Mouse (Mus musculus) CH12.LX (cell line): Measurements from ENCODE around the gene 3110040N11Rik. TPM values are rescaled to one million over a fixed set of nuclear protein-coding genes. Genes with fewer than 3 reads are reported as not detected.

ENCODE experiments used
- DNase-seq: peaks from one replicate; pipeline ENCODE4 v3.0.0-alpha.2; 2013; ENCODE audit errors: extremely low read depth
- H3K27ac ChIP-seq: 2 replicates; pipeline ENCODE4 v1.5.1; 2012; ENCODE audit warnings: low read depth, mild to moderate bottlenecking, control low read depth, moderate library complexity; ENCODE audit not compliant: insufficient read depth
- H3K27me3 ChIP-seq: replicated peaks from 2 replicates; pipeline ENCODE3; 2012; ENCODE audit warnings: inconsistent platforms
- H3K36me3 ChIP-seq, 2 experiments: replicated peaks in 1 of 2; 2 replicates each; pipeline versions ENCODE3 to v1.6.1; 2012; ENCODE audit warnings: inconsistent platforms in 1 of 2, low read length in 1 of 2, mild to moderate bottlenecking in 1 of 2, mixed read lengths in 1 of 2, moderate library complexity in 1 of 2; ENCODE audit not compliant: control insufficient read depth in 1 of 2, insufficient read depth in 1 of 2
- H3K4me1 ChIP-seq, 2 experiments: 2 replicates each; pipeline ENCODE4 v1.6.1; 2012; ENCODE audit warnings: inconsistent platforms in 1 of 2, moderate library complexity in 1 of 2; ENCODE audit not compliant: insufficient read depth in 2 of 2, control insufficient read depth in 1 of 2
- H3K4me2 ChIP-seq: 2 replicates; pipeline ENCODE4 v1.6.1; 2012; ENCODE audit warnings: low read depth, mild to moderate bottlenecking, control low read depth; ENCODE audit not compliant: poor library complexity, insufficient read depth, severe bottlenecking
- H3K4me3 ChIP-seq, 3 experiments: fragments of 150-350 bp in 1 of 3; sonication (generic) in 1 of 3; replicated peaks in 1 of 3; 2 replicates each; pipeline versions ENCODE3 to v1.5.1; 2011 to 2012; ENCODE audit warnings: low read depth in 2 of 3, low read length in 2 of 3, mild to moderate bottlenecking in 2 of 3, moderate library complexity in 2 of 3, control low read depth in 1 of 3, improper control_type of control experiment in 1 of 3, inconsistent platforms in 1 of 3, mixed read lengths in 1 of 3; ENCODE audit not compliant: poor library complexity in 1 of 3
- H3K79me2 ChIP-seq: replicated peaks from 2 replicates; pipeline ENCODE4 v1.6.1; 2012; ENCODE audit warnings: mild to moderate bottlenecking, moderate library complexity; ENCODE audit not compliant: control insufficient read depth, poor library complexity, insufficient read depth, severe bottlenecking; ENCODE audit errors: extremely low read depth
- H3K9ac ChIP-seq: 2 replicates; pipeline ENCODE4 v1.6.1; 2012; ENCODE audit warnings: low read depth, mild to moderate bottlenecking, control low read depth, moderate library complexity; ENCODE audit not compliant: insufficient read depth
- H3K9me3 ChIP-seq: replicated peaks from 2 replicates; pipeline ENCODE3; 2012; ENCODE audit warnings: low read length, inconsistent platforms, mixed read lengths
- BHLHE40 ChIP-seq: IDR thresholded peaks from 2 replicates; pipeline ENCODE4 v1.6.1; 2011; ENCODE audit warnings: mild to moderate bottlenecking, low read depth, low read length, improper control_type of control experiment
- CHD1 ChIP-seq: IDR thresholded peaks from 2 replicates; pipeline ENCODE4 v1.6.1; 2012; ENCODE audit warnings: low read depth, low read length, improper control_type of control experiment, inconsistent platforms
- CTCF ChIP-seq, 2 experiments: IDR thresholded peaks in 1 of 2; conservative IDR thresholded peaks in 1 of 2; 2 replicates each; pipeline ENCODE4 v1.5.1; 2011 to 2012; ENCODE audit warnings: low read depth in 2 of 2, low read length in 2 of 2, improper control_type of control experiment in 1 of 2, inconsistent platforms in 1 of 2, mild to moderate bottlenecking in 1 of 2, moderate library complexity in 1 of 2
- EP300 ChIP-seq: IDR thresholded peaks from 2 replicates; pipeline ENCODE4 v1.6.1; 2011; ENCODE audit warnings: low read length, improper control_type of control experiment
- ETS1 ChIP-seq: conservative IDR thresholded peaks from 2 replicates; pipeline ENCODE4 v1.6.1; 2012; ENCODE audit warnings: low read depth, mild to moderate bottlenecking, inconsistent platforms, low read length, improper control_type of control experiment, moderate library complexity
- GABPA ChIP-seq: IDR thresholded peaks from 2 replicates; pipeline ENCODE4 v1.6.1; 2012; ENCODE audit warnings: low read depth, low read length, improper control_type of control experiment, inconsistent platforms; ENCODE audit not compliant: insufficient replicate concordance
- HCFC1 ChIP-seq: IDR thresholded peaks from 2 replicates; pipeline ENCODE4 v1.6.1; 2012; ENCODE audit warnings: low read depth, mild to moderate bottlenecking, inconsistent platforms, low read length, improper control_type of control experiment
- JUN ChIP-seq: IDR thresholded peaks from 2 replicates; pipeline ENCODE4 v1.6.1; 2011; ENCODE audit warnings: low read depth, mild to moderate bottlenecking, low read length, improper control_type of control experiment, moderate library complexity; ENCODE audit not compliant: insufficient read depth
- JUND ChIP-seq: conservative IDR thresholded peaks from 2 replicates; pipeline ENCODE4 v1.6.1; 2011; ENCODE audit warnings: low read depth, low read length, improper control_type of control experiment
- KAT2A ChIP-seq: IDR thresholded peaks from 2 replicates; pipeline ENCODE4 v1.6.1; 2012; ENCODE audit warnings: low read length, improper control_type of control experiment, inconsistent platforms; ENCODE audit not compliant: insufficient replicate concordance
- MAX ChIP-seq: IDR thresholded peaks from 2 replicates; pipeline ENCODE4 v1.6.1; 2011; ENCODE audit warnings: low read length, improper control_type of control experiment
- MAZ ChIP-seq: IDR thresholded peaks from 2 replicates; pipeline ENCODE4 v1.6.1; 2012; ENCODE audit warnings: low read depth, mild to moderate bottlenecking, inconsistent platforms, low read length, improper control_type of control experiment, moderate library complexity
- MEF2A ChIP-seq: IDR thresholded peaks from 2 replicates; pipeline ENCODE4 v1.6.1; 2014; ENCODE audit warnings: low read depth, mild to moderate bottlenecking, inconsistent platforms, low read length, improper control_type of control experiment, borderline replicate concordance
- MXI1 ChIP-seq: IDR thresholded peaks from 2 replicates; pipeline ENCODE4 v1.6.1; 2011; ENCODE audit warnings: mild to moderate bottlenecking, low read depth, low read length, improper control_type of control experiment
- MYC ChIP-seq: IDR thresholded peaks from 2 replicates; pipeline ENCODE4 v1.6.1; 2011; ENCODE audit warnings: low read depth, mild to moderate bottlenecking, improper control_type of control experiment, low read length
- PAX5 ChIP-seq: IDR thresholded peaks from 2 replicates; pipeline ENCODE4 v1.6.1; 2012; ENCODE audit warnings: low read length, inconsistent platforms, mixed read lengths
- RAD21 ChIP-seq: IDR thresholded peaks from 2 replicates; pipeline ENCODE4 v1.6.1; 2011; ENCODE audit warnings: low read depth, mild to moderate bottlenecking, low read length, improper control_type of control experiment, moderate library complexity
- SMC3 ChIP-seq: IDR thresholded peaks from 2 replicates; pipeline ENCODE4 v1.6.1; 2011; ENCODE audit warnings: low read depth, low read length, improper control_type of control experiment
- TBP ChIP-seq: conservative IDR thresholded peaks from 2 replicates; pipeline ENCODE4 v1.6.1; 2011; ENCODE audit warnings: low read depth, low read length, improper control_type of control experiment
- UBTF ChIP-seq: IDR thresholded peaks from 2 replicates; pipeline ENCODE4 v1.6.1; 2012; ENCODE audit warnings: low read depth, mild to moderate bottlenecking, inconsistent platforms, low read length, improper control_type of control experiment, moderate library complexity
- USF1 ChIP-seq: IDR thresholded peaks from 2 replicates; pipeline ENCODE4 v1.6.1; 2014; ENCODE audit warnings: low read depth, mild to moderate bottlenecking, inconsistent platforms, low read length, improper control_type of control experiment
- USF2 ChIP-seq: conservative IDR thresholded peaks from 2 replicates; pipeline ENCODE4 v1.6.1; 2011; ENCODE audit warnings: low read depth, low read length, improper control_type of control experiment
- ZMIZ1 ChIP-seq: IDR thresholded peaks from 2 replicates; pipeline ENCODE4 v1.6.1; 2012; ENCODE audit warnings: low read depth, mild to moderate bottlenecking, inconsistent platforms, low read length, improper control_type of control experiment
- ZNF384 ChIP-seq: IDR thresholded peaks from 2 replicates; pipeline ENCODE4 v1.6.1; 2012; ENCODE audit warnings: low read depth, low read length, improper control_type of control experiment, inconsistent platforms
- dilution Hi-C: fragments of 300-500 bp; cut with MboI; formaldehyde crosslinking; loops from 2 replicates; pipeline ENCODE4 v1.14.3; 2020; ENCODE audit warnings: low sequenced_read_pairs; ENCODE audit not compliant: extremely low pct_unique_long_range_greater_than_20kb, extremely low pct_ligation_motif_present
- in situ Hi-C: fragments of 300-500 bp; cut with MboI; formaldehyde crosslinking; loops from 3 replicates; pipeline ENCODE4 v1.14.3; 2019; ENCODE audit warnings: low sequenced_read_pairs, low pct_ligation_motif_present, low pct_unique_long_range_greater_than_20kb, mixed read lengths
- polyA plus RNA-seq: library from polyadenylated mRNA; unstranded; fragments of >175 nt; gene quantifications from 2 replicates; pipeline ENCODE4 v1.2.1, GENCODE M21; 2012; ENCODE audit warnings: low read depth; ENCODE audit not compliant: insufficient read length
- total RNA-seq, 2 experiments: library from RNA; depleted of rRNA; stranded (reverse); fragments of 300-350 nt in 1 of 2; fragments of >200 nt in 1 of 2; gene quantifications; 2 replicates each; pipeline ENCODE4 v1.2.3; 2012 to 2014

Gene 3110040N11Rik
- total and polyA plus RNA-seq, 3 experiments = 53.2 to 91.7 (median 58.6) TPM

DNA sequence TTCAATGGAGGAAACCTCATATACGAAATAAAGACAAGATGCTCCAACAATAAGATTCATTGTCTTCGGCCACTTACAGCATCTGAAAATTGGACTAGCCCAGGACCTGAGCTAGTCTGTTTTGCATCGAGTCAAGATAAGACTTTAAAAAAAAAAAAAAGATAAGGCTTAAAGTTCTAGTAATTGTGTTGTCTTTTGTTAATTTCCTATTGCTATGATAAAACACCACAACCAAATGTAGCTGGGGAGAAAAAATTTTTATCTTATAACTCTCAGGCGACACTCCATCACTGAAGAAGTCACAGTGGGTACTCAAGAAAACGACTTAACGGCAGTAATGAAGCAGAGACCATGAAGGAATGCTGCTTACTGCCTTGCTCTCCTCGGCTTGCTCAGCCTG, 49.3 kb downstream of the 3110040N11Rik start:
- no peaks in the 10 kb centered on the region for H3K36me3 ChIP-seq
- no peaks in the 10 kb centered on the region for H3K79me2 ChIP-seq
- H3K9ac ChIP-seq = no peak overlapping the region
- no peaks in the 10 kb centered on the region for H3K4me1 ChIP-seq
- H3K4me3 ChIP-seq = no peak overlapping the region
- in situ Hi-C loops (no loop called here), dilution Hi-C loops (no loop called here)
- peaks cover 12% of the 10 kb centered on the region for H3K27me3 ChIP-seq
- H3K4me2 ChIP-seq = no peak overlapping the region
- DNase-seq = no peak
- no peaks in the 10 kb centered on the region for H3K9me3 ChIP-seq
- no peak for TF ChIP-seq ZNF384
- TF ChIP-seq JUND = no peak
- TF ChIP-seq MXI1 = no peak
- no peak for TF ChIP-seq ETS1
- TF ChIP-seq USF1 = no peak
- TF ChIP-seq MYC = no peak
- no peak for TF ChIP-seq MAZ
- no peak for TF ChIP-seq MEF2A
- no peak for TF ChIP-seq CHD1
- no peak for TF ChIP-seq USF2
- TF ChIP-seq KAT2A = no peak
- no peak overlapping the region for H3K27ac ChIP-seq

DNA sequence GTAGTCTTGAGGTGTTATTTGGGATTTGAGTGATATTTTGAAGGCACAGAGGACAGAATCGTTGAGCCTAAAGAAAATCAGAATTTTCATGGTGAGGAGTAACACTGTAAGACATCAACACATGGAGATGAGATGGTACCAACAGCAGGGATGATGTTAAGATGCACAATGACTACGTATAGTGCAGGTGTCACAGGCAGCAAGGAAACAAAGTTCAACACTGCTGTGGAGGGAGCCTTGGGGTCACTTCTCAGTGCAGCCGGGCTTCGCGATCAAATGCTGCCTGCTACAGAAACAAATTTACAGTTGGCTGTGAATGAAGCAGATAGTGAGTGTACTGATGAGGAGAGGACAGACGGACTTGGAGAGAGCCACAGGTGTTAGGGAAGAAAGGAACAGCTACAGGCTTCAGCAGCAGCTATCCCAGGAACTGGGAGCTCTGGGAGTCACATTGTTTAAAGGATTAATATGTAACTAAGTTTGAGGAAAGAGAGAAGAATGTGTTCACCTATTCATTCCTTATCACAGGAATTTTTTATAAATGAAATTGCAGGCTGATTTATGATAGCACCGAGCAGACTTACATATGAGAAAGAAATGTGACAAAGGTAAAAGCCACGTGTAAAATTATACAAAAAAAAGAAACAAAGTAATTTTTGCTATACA, 50.4 kb downstream of the 3110040N11Rik start:
- no peaks in the 10 kb centered on the region for H3K79me2 ChIP-seq
- in situ Hi-C loops = no loop called here
- dilution Hi-C loops = no loop called here
- H3K27ac ChIP-seq = no peak overlapping the region
- peaks cover 12% of the 10 kb centered on the region for H3K27me3 ChIP-seq
- no peaks in the 10 kb centered on the region for H3K9me3 ChIP-seq
- no peak for DNase-seq
- no peak for TF ChIP-seq MAX
- no peak for TF ChIP-seq JUN
- no peak for TF ChIP-seq HCFC1
- TF ChIP-seq BHLHE40 = no peak
- TF ChIP-seq SMC3 = no peak
- no peak for TF ChIP-seq RAD21
- TF ChIP-seq CTCF (conservative IDR thresholded peaks at IDR 0.05 in 1 of 2, IDR thresholded peaks at IDR 0.05 in 1 of 2; ENCODE audit: low read depth in 2 of 2, low read length in 2 of 2) = no peak
- TF ChIP-seq EP300 = no peak
- no peak for TF ChIP-seq GABPA
- no peak for TF ChIP-seq UBTF
- no peak for TF ChIP-seq MXI1
- no peak for TF ChIP-seq TBP
- no peak for TF ChIP-seq ZMIZ1
- TF ChIP-seq USF1 = no peak
- TF ChIP-seq ZNF384 = no peak
- TF ChIP-seq CHD1 = no peak
- TF ChIP-seq PAX5 = no peak
- no peak overlapping the region for H3K4me2 ChIP-seq
- no peaks in the 10 kb centered on the region for H3K36me3 ChIP-seq
- no peaks in the 10 kb centered on the region for H3K4me1 ChIP-seq
- no peak overlapping the region for H3K9ac ChIP-seq
- H3K4me3 ChIP-seq = no peak overlapping the region
